Mouse (Mus musculus): ENCODE results near the gene Tulp3.
A peak's percentile ranks its signal among the peaks of the same experiment; 100 is the strongest.
"Not testable (repeated sequence)": the region's sequence is repeated elsewhere in the genome, so short reads cannot be mapped to it uniquely, and the experiment has no call there.

Gene Tulp3

DNA sequence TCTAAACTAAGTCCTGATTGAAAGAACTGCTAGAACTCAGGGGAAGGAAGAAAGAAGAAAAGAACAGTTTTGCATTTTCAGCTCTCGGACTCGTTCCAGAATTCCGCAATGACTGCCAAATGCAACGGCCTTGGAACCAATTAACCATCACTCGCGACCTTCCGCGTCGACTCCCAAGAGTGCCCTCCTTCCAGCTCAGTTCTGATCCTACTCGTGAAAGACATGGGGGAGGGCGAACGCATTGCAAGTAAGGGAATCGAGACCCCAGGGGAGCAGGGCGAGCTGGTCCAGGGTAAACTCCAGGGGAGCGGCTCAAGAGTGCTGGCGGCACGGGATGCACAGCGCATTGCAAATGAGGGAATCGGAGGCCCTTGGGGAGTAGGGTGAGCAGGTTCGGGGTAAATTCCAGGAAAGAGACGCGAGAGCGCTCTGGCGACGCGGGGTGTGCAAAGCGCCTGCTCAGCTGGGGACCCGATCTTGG, 410 bp downstream of the Tulp3 start:
- peak in 1 of 2 experiments; percentile 14 for DNase-seq

- DNase-seq = no peak
Measured at GRCm38 (mm10) chr6:128354140-128354539, 1.5 kb downstream of the Tulp3 start.

GRCm38 (mm10) chr6:128349711-128350110, 5.9 kb downstream of the Tulp3 start:
- DNase-seq = no peak

GRCm38 (mm10) chr6:128346782-128347181, 8.9 kb downstream of the Tulp3 start:
- DNase-seq = no peak

GRCm38 (mm10) chr6:128345623-128346022, 10.0 kb downstream of the Tulp3 start:
- no peak for DNase-seq

- DNase-seq = no peak
Measured at GRCm38 (mm10) chr6:128341956-128342723, 13.5 kb downstream of the Tulp3 start.

DNA sequence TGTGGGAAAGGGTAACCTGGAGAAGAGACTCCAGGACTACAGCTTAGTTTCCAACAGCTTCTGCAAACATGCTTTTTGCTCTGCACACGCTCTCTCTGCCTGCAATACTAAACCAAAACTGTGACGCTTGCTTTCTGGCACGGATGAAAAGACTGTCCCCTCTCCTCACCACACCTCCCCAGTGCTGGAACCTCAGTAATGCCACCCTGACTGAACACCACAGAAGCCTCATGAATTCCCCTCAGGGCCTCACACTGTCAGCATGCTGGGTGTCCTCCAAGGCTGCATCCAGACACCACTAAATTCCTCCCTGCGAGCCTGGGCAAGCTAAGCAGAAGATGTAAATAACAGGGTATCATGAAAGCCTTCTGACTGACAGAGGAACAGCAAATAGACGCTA, 16.8 kb downstream of the Tulp3 start:
- DNase-seq = no peak

- DNase-seq = no peak
Measured at GRCm38 (mm10) chr6:128337467-128337866, 18.2 kb downstream of the Tulp3 start.

GRCm38 (mm10) chr6:128334397-128335124, 21.1 kb downstream of the Tulp3 start:
- DNase-seq = peak in 1 of 2 experiments; percentile 54

GRCm38 (mm10) chr6:128318317-128318716, 37.3 kb downstream of the Tulp3 start:
- DNase-seq = peak in 1 of 2 experiments; percentile 47

DNA sequence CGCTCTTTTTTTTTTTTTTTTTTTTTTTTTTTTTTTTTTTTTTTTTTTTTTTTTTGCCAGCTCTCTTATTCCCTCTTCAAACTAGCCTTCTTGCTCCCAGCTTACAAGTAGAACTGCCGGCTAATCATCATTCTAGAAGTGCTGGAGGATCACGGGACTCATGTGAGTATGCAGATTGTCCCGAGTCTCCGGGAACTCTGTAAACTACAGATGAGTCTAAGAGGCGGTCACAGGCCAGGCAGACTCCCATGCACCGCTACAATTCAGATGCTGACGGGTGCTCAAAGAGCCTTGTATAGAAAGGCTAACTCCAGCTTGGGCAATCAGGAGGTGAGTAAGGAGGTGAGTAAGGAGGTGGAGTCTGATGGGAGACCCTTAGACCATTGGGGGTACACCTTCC, 40.1 kb downstream of the Tulp3 start:
- DNase-seq = no peak

GRCm38 (mm10) chr6:128314796-128315195, 40.9 kb downstream of the Tulp3 start:
- no peak for DNase-seq

DNA sequence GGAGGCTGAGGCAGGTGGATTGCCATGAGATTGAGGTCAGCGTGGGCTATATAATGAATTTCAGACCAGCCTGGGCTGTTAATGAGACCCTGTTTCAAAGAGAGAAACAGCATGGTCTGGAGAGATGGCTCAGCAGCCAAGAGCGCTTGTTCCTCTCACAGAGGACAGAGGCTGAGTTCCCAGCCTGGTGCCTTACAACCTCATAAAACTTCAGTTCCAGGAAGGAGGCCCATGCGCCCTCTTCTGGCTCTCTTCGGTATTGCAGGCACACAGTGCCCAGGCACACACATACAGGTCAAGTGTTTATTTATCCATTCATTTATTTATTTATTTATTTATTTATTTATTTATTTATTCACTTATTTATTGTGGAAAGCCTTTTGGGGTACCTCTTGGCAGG, 47.3 kb downstream of the Tulp3 start:
- DNase-seq = peak in 1 of 2 experiments; percentile 23

GRCm38 (mm10) chr6:128304801-128305200, 50.9 kb downstream of the Tulp3 start:
- DNase-seq = no peak

DNA sequence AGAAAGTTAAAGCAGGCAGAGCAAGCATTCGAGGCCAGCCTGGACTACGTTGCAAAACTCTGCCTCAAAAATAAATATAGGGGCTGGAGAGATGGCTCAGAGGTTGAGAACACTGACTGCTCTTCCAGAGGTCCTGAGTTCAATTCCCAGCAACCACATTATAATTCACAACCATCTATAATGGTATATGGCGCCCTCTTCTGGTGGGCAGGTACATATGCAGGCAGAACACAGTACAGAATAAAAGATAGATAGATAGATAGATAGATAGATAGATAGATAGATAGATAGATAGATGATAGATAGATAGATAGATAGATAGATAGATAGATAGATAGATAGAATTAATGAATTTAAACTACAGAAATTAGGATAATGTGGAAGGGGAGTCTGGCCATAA, 53.0 kb downstream of the Tulp3 start:
- not testable (repeated sequence) for DNase-seq

- DNase-seq = no peak
Measured at GRCm38 (mm10) chr6:128301891-128302290, 53.8 kb downstream of the Tulp3 start.

DNA sequence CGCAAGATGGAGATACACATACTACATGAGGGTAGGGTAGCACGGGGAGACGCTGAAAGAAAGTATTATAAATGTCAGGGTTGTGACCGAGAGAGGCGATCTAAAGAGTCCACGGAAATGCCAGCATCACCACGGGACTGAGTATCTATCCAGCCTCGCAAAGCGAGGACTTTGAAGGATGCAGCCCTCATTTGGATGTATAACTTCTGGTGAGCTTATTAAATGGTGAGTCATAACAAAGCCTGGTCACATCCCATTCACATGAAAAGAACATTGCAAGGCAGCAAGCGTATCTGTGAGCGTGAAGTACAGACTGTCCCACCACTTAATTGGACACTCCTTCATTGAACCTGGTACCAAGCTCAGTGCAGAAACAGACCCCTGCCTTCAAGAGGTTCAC, 54.2 kb downstream of the Tulp3 start:
- no peak for DNase-seq

- no peak for DNase-seq
Measured at GRCm38 (mm10) chr6:128300134-128301001, 55.3 kb downstream of the Tulp3 start, which contains the start of gene Tead4. Tead4 (minus strand) TSS chr6:128300823.

- DNase-seq = no peak
Measured at GRCm38 (mm10) chr6:128299292-128300133, 56.1 kb downstream of the Tulp3 start.

DNA sequence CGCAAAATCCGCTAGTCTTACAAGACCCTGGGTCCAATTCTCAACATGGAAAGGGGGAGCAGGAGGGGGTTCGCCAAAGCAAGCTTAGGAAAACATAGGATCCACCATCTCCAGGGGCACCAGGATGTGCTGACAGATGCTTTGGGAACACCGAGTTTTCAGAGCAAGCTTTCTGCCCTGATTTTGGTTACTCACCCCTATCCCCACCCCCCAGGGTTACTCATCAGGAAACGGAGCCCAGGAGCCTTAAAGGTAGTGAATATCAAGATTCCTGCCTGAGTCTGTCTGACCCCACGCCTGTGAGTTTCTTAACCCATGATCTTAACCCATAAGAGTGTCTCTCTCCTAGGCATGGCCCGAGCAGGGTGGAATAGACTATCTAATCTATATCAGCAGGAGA, 57.4 kb downstream of the Tulp3 start:
- no peak for DNase-seq

GRCm38 (mm10) chr6:128296750-128297393, 58.8 kb downstream of the Tulp3 start:
- no peak for DNase-seq
